Mouse (Mus musculus): ENCODE data around the gene Csrnp3.

DNA sequence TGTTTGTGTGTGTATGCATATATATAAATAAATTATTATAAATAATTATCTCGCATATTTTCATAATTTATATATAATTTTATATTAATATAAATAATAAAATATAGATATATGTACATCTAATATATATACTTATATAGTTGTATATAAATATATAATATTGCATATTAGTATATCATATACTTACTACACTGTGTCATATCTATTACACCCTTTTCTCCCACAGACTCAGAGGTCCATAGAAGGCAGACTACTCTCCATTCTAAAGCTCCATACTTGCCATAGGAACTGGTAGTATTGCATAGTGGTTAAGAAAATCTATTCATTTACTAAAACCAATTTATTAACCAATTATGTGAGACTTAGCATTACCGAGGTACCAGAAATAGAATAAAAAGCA lies 164.1 kb downstream of the Csrnp3 start:
- no peak for TF ChIP-seq CTCF (conservative IDR thresholded peaks at IDR 0.05; ENCODE audit: insufficient read depth, insufficient read length, low read depth, low read length)
- no peak for TF ChIP-seq POLR2A (IDR thresholded peaks at IDR 0.05; ENCODE audit: low read depth, low read length)
